Mouse (Mus musculus) heart, embryonic 14.5 days (tissue): ENCODE results near the gene Rps11. TPM values are rescaled to one million over a fixed set of nuclear protein-coding genes. Genes with fewer than 3 reads are reported as not detected.

Experiments used
- ATAC-seq: fragments of 200-750 bp; cut with Nextera tagmentation; 2 replicates; pipeline ENCODE4 v1.8.0; 2017; ENCODE audit warnings: low read depth, moderate TSS enrichment; ENCODE audit not compliant: insufficient number of reproducible peaks, insufficient read depth, low FRiP score
- H3K27ac ChIP-seq, 2 experiments: fragments of 200-500 bp in 1 of 2; fragments of 300-500 bp in 1 of 2; sonication (generic) in 1 of 2; replicated peaks in 1 of 2; 2 replicates each; pipeline ENCODE4 v1.5.1; 2012 to 2014; ENCODE audit warnings: low read depth in 2 of 2, low read length in 2 of 2, control low read depth in 1 of 2, mild to moderate bottlenecking in 1 of 2, mixed read lengths in 1 of 2; ENCODE audit not compliant: control insufficient read depth in 1 of 2, insufficient read depth in 1 of 2
- H3K27me3 ChIP-seq: fragments of 300-500 bp; sonication (generic); 2 replicates; pipeline ENCODE4 v1.6.1; 2014; ENCODE audit warnings: mild to moderate bottlenecking, low read length, control low read depth; ENCODE audit not compliant: control insufficient read depth, insufficient read depth
- H3K36me3 ChIP-seq: fragments of 300-500 bp; sonication (generic); 2 replicates; pipeline ENCODE4 v1.6.1; 2014; ENCODE audit warnings: mild to moderate bottlenecking, control low read depth, low read length, mixed read lengths; ENCODE audit not compliant: control insufficient read depth, insufficient read depth
- H3K4me1 ChIP-seq, 2 experiments: fragments of 200-500 bp in 1 of 2; fragments of 300-500 bp in 1 of 2; sonication (generic) in 1 of 2; 2 replicates each; pipeline ENCODE4 v1.6.1; 2012 to 2014; ENCODE audit warnings: low read length in 2 of 2, control low read depth in 1 of 2, mixed read lengths in 1 of 2; ENCODE audit not compliant: control insufficient read depth in 2 of 2, insufficient read depth in 2 of 2
- H3K4me2 ChIP-seq: fragments of 300-500 bp; sonication (generic); 2 replicates; pipeline ENCODE4 v1.6.1; 2014; ENCODE audit warnings: mild to moderate bottlenecking, low read length
- H3K4me3 ChIP-seq, 2 experiments: fragments of 200-500 bp in 1 of 2; fragments of 300-500 bp in 1 of 2; sonication (generic) in 1 of 2; 2 replicates each; pipeline ENCODE4 v1.5.1; 2012 to 2014; ENCODE audit warnings: low read length in 2 of 2, mild to moderate bottlenecking in 2 of 2, control low read depth in 1 of 2, low read depth in 1 of 2, moderate library complexity in 1 of 2; ENCODE audit not compliant: control insufficient read depth in 1 of 2, insufficient read depth in 1 of 2
- H3K9ac ChIP-seq: fragments of 300-500 bp; sonication (generic); 2 replicates; pipeline ENCODE4 v1.6.1; 2014; ENCODE audit warnings: mild to moderate bottlenecking, low read length
- H3K9me3 ChIP-seq: fragments of 300-500 bp; sonication (generic); 2 replicates; pipeline ENCODE4 v1.6.1; 2016; ENCODE audit warnings: low read length, control low read depth; ENCODE audit not compliant: control insufficient read depth
- WGBS: fragments of 180-500 bp; shearing (Covaris S2); extraction: QIAGEN DNeasy Blood & Tissue Kit; methylation state at CpG from one replicate; pipeline ENCODE4 v1.1.7; 2014; 5-methylcytosine and 5-hydroxymethylcytosine counted together
- polyA plus RNA-seq: library from polyadenylated mRNA; unstranded; fragments of >200 nt; fragmentation: Nextera tagmentation; extraction: Ambion mirVana; gene quantifications from 2 replicates; pipeline ENCODE4 v1.2.1, GENCODE M21; 2014

Rps11 gene
- polyA plus RNA-seq, 1 experiment from 2014 or later, result 1,103 TPM

GRCm38 (mm10) chr7:45145460-45145859 is 21.2 kb upstream of the Rps11 start:
- Histone ChIP-seq H3K27me3 (no peaks in the 10 kb centered on the region), H3K9ac (no peak overlapping the region), H3K4me2 (no peak overlapping the region), H3K9me3 (no peaks in the 10 kb centered on the region), H3K4me3 (no peak overlapping the region), H3K4me1 (no peaks in the 10 kb centered on the region), H3K36me3 (peaks cover 59% of the 10 kb centered on the region), H3K27ac (no peak overlapping the region)
- 90% methylated on average over 8 of the region's 8 CpGs for WGBS
- ATAC-seq, result no peak

- Histone ChIP-seq H3K36me3 (peaks cover 59% of the 10 kb centered on the region), H3K27ac (no peak overlapping the region)
- 85% methylated on average over 13 of the region's 13 CpGs for WGBS
Measured at GRCm38 (mm10) chr7:45144368-45145174, 20.3 kb upstream of the Rps11 start.

GRCm38 (mm10) chr7:45141914-45142313 is 17.7 kb upstream of the Rps11 start:
- Histone ChIP-seq H3K4me1 (no peaks in the 10 kb centered on the region; a peak in 1 of 4 replicates), H3K9ac (no peak overlapping the region), H3K9me3 (no peaks in the 10 kb centered on the region), H3K4me2 (no peak overlapping the region), H3K27me3 (no peaks in the 10 kb centered on the region), H3K36me3 (peaks cover 45% of the 10 kb centered on the region), H3K4me3 (no peak overlapping the region), H3K27ac (no peak overlapping the region)
- ATAC-seq, result no peak
- WGBS, result 86% methylated on average over 5 of the region's 5 CpGs

More at GRCm38 (mm10) chr7:45144368-45145174, 20.3 kb upstream of the Rps11 start:
- H3K9me3 ChIP-seq, result no peaks in the 10 kb centered on the region
- H3K4me2 ChIP-seq, result no peak overlapping the region
- no peak overlapping the region for H3K4me3 ChIP-seq
- ATAC-seq, result no peak
- H3K9ac ChIP-seq, result no peak overlapping the region
- H3K27me3 ChIP-seq, result no peaks in the 10 kb centered on the region
- no peaks in the 10 kb centered on the region for H3K4me1 ChIP-seq

GRCm38 (mm10) chr7:45141319-45141718 is 17.1 kb upstream of the Rps11 start:
- Histone ChIP-seq H3K9ac (no peak overlapping the region), H3K9me3 (no peaks in the 10 kb centered on the region), H3K27ac (no peak overlapping the region), H3K36me3 (peaks cover 44% of the 10 kb centered on the region), H3K4me3 (no peak overlapping the region), H3K27me3 (no peaks in the 10 kb centered on the region), H3K4me1 (no peaks in the 10 kb centered on the region; a peak in 1 of 4 replicates), H3K4me2 (no peak overlapping the region)
- ATAC-seq, result no peak
- WGBS, result 92% methylated on average over 3 of the region's 3 CpGs

GRCm38 (mm10) chr7:45139904-45140723 is 15.9 kb upstream of the Rps11 start:
- H3K27me3 ChIP-seq, result peaks cover 6% of the 10 kb centered on the region; the same call in 1 of the 2 replicates
- H3K9me3 ChIP-seq, result no peaks in the 10 kb centered on the region
- no peak for ATAC-seq
- peaks cover 0 to 5% of the 10 kb centered on the region in 2 experiments; a peak in 2 of 4 replicates for H3K4me1 ChIP-seq
- 67% methylated on average over 8 of the region's 8 CpGs for WGBS
- H3K9ac ChIP-seq, result no peak overlapping the region
- no peak overlapping the region for H3K4me3 ChIP-seq
- H3K36me3 ChIP-seq, result peaks cover 32% of the 10 kb centered on the region
- H3K27ac ChIP-seq, result no peak overlapping the region
- H3K4me2 ChIP-seq, result no peak overlapping the region

- Histone ChIP-seq H3K36me3 (peaks cover 16% of the 10 kb centered on the region), H3K27me3 (peaks cover 6% of the 10 kb centered on the region; the same call in 1 of the 2 replicates), H3K27ac (no peak overlapping the region), H3K4me1 (peaks cover 0 to 5% of the 10 kb centered on the region in 2 experiments; a peak in 2 of 4 replicates), H3K4me3 (no peak overlapping the region), H3K4me2 (no peak overlapping the region), H3K9me3 (no peaks in the 10 kb centered on the region), H3K9ac (no peak overlapping the region; the same call in 1 of the 2 replicates)
- ATAC-seq, result no peak
- WGBS, result 85% methylated on average over 1 of the region's 1 CpGs
Measured at GRCm38 (mm10) chr7:45138403-45138802, 14.2 kb upstream of the Rps11 start.

- Histone ChIP-seq H3K27me3 (peaks cover 6% of the 10 kb centered on the region; the same call in 1 of the 2 replicates), H3K27ac (no peak overlapping the region), H3K4me3 (no peak overlapping the region), H3K36me3 (peaks cover 6% of the 10 kb centered on the region), H3K4me2 (no peak overlapping the region), H3K9me3 (no peaks in the 10 kb centered on the region), H3K4me1 (peaks cover 0 to 5% of the 10 kb centered on the region in 2 experiments; a peak in 2 of 4 replicates), H3K9ac (no peak overlapping the region)
- 61% methylated on average over 12 of the region's 12 CpGs for WGBS
- no peak for ATAC-seq
Measured at GRCm38 (mm10) chr7:45137171-45138006, 13.2 kb upstream of the Rps11 start.
